Mouse (Mus musculus): ENCODE data around the gene Mlxipl.

Gene Mlxipl

GRCm38 (mm10) chr5:135079578-135079977, 10.1 kb upstream of the Mlxipl start:
- DNase-seq (ENCODE audit: low spot score) = no peak

- no peak for DNase-seq (ENCODE audit: low spot score)
These were observed 9.2 kb upstream of the Mlxipl start for GRCm38 (mm10) chr5:135080539-135080938.

GRCm38 (mm10) chr5:135086871-135087270, 2.8 kb upstream of the Mlxipl start:
- no peak for DNase-seq (ENCODE audit: low spot score)

GRCm38 (mm10) chr5:135100981-135101380, 11.3 kb downstream of the Mlxipl start:
- DNase-seq (ENCODE audit: low spot score) = no peak

- DNase-seq (ENCODE audit: low spot score) = no peak
These were observed 14.4 kb downstream of the Mlxipl start for GRCm38 (mm10) chr5:135103999-135104660.

- peak; percentile 90 for DNase-seq (ENCODE audit: low spot score)
These were observed 17.1 kb downstream of the Mlxipl start for GRCm38 (mm10) chr5:135106758-135107256.

GRCm38 (mm10) chr5:135107521-135108501, 18.1 kb downstream of the Mlxipl start:
- DNase-seq (ENCODE audit: low spot score) = peak; percentile 79

- no peak for DNase-seq (ENCODE audit: low spot score)
These were observed 19.3 kb downstream of the Mlxipl start for GRCm38 (mm10) chr5:135109017-135109416.

GRCm38 (mm10) chr5:135109426-135109825, 19.7 kb downstream of the Mlxipl start:
- peak; percentile 49 for DNase-seq (ENCODE audit: low spot score)

GRCm38 (mm10) chr5:135109976-135110375, 20.3 kb downstream of the Mlxipl start:
- DNase-seq (ENCODE audit: low spot score) = no peak

- DNase-seq (ENCODE audit: low spot score) = no peak
These were observed 24.1 kb downstream of the Mlxipl start for GRCm38 (mm10) chr5:135113782-135114181.

- peak; percentile 63 for DNase-seq (ENCODE audit: low spot score)
These were observed 25.6 kb downstream of the Mlxipl start for GRCm38 (mm10) chr5:135115241-135115640.

GRCm38 (mm10) chr5:135118589-135119081, 28.9 kb downstream of the Mlxipl start:
- DNase-seq (ENCODE audit: low spot score) = peak; percentile 76

GRCm38 (mm10) chr5:135120753-135121152, 31.1 kb downstream of the Mlxipl start:
- DNase-seq (ENCODE audit: low spot score) = no peak

GRCm38 (mm10) chr5:135126121-135126520, 36.4 kb downstream of the Mlxipl start:
- no peak for DNase-seq (ENCODE audit: low spot score)

- DNase-seq (ENCODE audit: low spot score) = no peak
These were observed 38.0 kb downstream of the Mlxipl start for GRCm38 (mm10) chr5:135127669-135128068.

- DNase-seq (ENCODE audit: low spot score) = no peak
These were observed 40.1 kb downstream of the Mlxipl start for GRCm38 (mm10) chr5:135129747-135130146.

GRCm38 (mm10) chr5:135133736-135134405, 44.2 kb downstream of the Mlxipl start:
- peak; percentile 61 for DNase-seq (ENCODE audit: low spot score)

- DNase-seq (ENCODE audit: low spot score) = no peak
These were observed 44.8 kb downstream of the Mlxipl start for GRCm38 (mm10) chr5:135134534-135134933.

- DNase-seq (ENCODE audit: low spot score) = no peak
These were observed 50.2 kb downstream of the Mlxipl start for GRCm38 (mm10) chr5:135139881-135140280.

GRCm38 (mm10) chr5:135144469-135144868, 54.8 kb downstream of the Mlxipl start:
- DNase-seq (ENCODE audit: low spot score) = no peak

- DNase-seq (ENCODE audit: low spot score) = no peak
These were observed 55.8 kb downstream of the Mlxipl start for GRCm38 (mm10) chr5:135145532-135145931.
